Mouse (Mus musculus): ENCODE measurements around the gene 4932438A13Rik. TPM values are rescaled to one million over a fixed set of nuclear protein-coding genes. Genes with fewer than 3 reads are reported as not detected.
A peak's percentile ranks its signal among the peaks of the same experiment; 100 is the strongest.

Gene 4932438A13Rik
- polyA plus RNA-seq, 1 experiment from 2014 or later, result 52.1 TPM

DNA sequence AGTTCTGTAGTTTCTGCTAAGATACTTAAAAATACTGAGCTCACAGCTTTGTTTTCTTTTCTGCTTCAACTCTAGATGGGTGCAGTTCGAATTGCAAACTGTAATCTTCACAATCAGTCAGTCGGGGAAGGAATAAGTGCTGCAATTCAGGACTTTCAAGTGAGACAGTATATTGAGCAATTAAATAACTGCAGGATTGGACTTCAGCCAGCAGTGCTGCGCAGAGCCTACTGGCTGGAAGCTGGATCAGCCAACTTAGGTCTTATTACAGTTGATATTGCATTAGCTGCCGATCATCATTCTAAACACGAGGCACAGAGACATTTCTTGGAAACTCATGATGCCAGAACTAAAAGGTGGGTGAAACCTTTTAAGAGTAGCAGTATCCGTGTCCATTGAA is 79.2 kb downstream of the 4932438A13Rik start:
- Histone ChIP-seq H3K27me3 (no peaks in the 10 kb centered on the region), H3K9me3 (no peaks in the 10 kb centered on the region), H3K4me1 (no peaks in the 10 kb centered on the region), H3K36me3 (peaks cover 8% of the 10 kb centered on the region), H3K9ac (no peak overlapping the region), H3K4me2 (no peak overlapping the region), H3K27ac (no peak overlapping the region), H3K4me3 (no peak overlapping the region)
- ATAC-seq (ENCODE audit: insufficient number of reproducible peaks, low FRiP score, low TSS enrichment, low read depth), result no peak
- 39% methylated on average over 6 of the region's 6 CpGs for WGBS

DNA sequence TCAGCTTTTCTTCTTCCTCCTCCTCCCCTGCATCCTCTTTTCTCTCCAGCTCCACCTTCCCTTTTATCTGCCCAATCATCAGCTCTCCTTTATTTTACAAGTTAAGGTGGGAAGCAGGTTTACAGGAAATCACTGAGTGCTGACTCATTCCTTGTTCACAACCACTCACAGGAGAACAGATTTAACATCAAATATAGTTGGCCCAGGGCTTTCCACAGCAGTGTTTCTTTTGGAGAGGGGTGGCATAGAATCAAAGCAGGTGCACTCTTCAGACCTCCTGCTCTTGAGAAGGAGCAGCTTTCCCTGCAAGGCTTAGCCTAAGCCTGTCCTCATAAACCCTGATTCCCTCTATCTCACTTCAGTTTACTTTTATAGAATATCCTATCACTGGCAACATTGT is 80.8 kb downstream of the 4932438A13Rik start:
- no peaks in the 10 kb centered on the region for H3K27me3 ChIP-seq
- H3K9me3 ChIP-seq, result no peaks in the 10 kb centered on the region
- no peak for ATAC-seq (ENCODE audit: insufficient number of reproducible peaks, low FRiP score, low TSS enrichment, low read depth)
- no peak overlapping the region for H3K4me3 ChIP-seq
- H3K9ac ChIP-seq, result no peak overlapping the region
- peaks cover 14% of the 10 kb centered on the region for H3K36me3 ChIP-seq
- no peak overlapping the region for H3K4me2 ChIP-seq
- H3K27ac ChIP-seq, result no peak overlapping the region
- no peaks in the 10 kb centered on the region for H3K4me1 ChIP-seq

DNA sequence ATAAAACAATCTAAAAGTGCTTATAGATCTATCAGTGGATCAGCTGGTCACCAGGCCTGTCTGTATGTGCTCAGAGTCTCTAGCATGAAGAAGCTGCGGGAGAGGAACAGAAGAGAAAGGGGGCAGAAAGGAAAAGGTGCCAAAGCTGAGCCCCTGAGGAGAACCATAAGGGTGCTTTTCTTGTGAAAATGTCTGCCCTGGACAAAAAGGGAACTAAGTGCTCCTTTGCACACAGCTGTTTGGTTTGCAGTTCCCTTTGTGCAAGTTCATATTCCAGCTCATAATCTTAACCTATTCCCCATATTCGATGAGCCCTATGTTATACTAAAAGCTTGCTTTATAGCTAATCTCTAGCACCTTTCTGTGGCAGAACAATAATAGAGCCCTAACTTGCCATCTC is 175.1 kb downstream of the 4932438A13Rik start:
- H3K4me1 ChIP-seq, result no peaks in the 10 kb centered on the region
- H3K36me3 ChIP-seq, result peaks cover 35% of the 10 kb centered on the region
- H3K27me3 ChIP-seq, result no peaks in the 10 kb centered on the region
- no peaks in the 10 kb centered on the region for H3K9me3 ChIP-seq
- 81% methylated on average over 2 of the region's 2 CpGs for WGBS
- H3K4me3 ChIP-seq, result no peak overlapping the region
- ATAC-seq (ENCODE audit: insufficient number of reproducible peaks, low FRiP score, low TSS enrichment, low read depth), result no peak
- H3K4me2 ChIP-seq, result no peak overlapping the region
- no peak overlapping the region for H3K27ac ChIP-seq
- H3K9ac ChIP-seq, result no peak overlapping the region

DNA sequence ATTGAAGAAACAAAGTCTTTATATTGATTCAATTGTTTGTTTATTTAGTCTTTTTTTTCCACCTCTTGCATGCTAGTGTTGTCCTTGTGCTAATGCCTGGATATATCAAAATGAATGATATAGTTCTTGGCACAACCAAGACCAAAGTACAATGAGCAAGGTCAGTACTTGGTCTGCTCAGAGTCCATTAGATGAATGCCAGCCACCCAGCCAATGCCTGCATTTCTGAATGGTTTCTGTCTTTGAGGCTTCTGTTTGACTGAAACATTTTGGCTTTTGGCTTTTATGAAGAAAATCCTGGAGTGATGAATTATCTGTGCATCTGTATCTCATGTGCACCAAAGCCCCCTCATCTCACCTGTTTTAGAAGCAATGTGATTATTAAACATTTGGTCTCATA is 176.9 kb downstream of the 4932438A13Rik start:
- Histone ChIP-seq H3K27me3 (no peaks in the 10 kb centered on the region), H3K9ac (no peak overlapping the region), H3K36me3 (peaks cover 46% of the 10 kb centered on the region), H3K4me2 (no peak overlapping the region), H3K4me3 (no peak overlapping the region), H3K4me1 (no peaks in the 10 kb centered on the region), H3K27ac (no peak overlapping the region), H3K9me3 (no peaks in the 10 kb centered on the region)
- no peak for ATAC-seq (ENCODE audit: insufficient number of reproducible peaks, low FRiP score, low TSS enrichment, low read depth)

DNA sequence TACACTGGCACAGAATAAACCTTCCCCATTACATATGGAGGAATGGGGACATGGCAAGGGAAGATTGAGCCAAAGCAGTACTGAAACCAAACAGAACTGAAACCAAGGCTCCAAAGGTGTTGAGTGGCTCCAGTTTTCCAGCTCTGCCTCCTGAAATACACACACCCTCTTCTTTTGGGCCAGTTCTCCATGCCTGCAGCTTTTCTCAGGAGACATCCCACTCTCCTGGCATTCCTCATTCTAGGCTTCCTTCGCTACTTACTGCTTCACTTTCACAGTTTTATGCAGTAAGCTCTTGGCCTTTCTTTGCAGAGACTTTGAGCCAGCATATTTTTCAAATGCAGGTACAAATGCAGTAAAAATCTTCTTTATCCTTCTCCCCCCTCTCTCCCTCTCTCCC is 188.6 kb downstream of the 4932438A13Rik start:
- Histone ChIP-seq H3K4me2 (no peak overlapping the region), H3K4me1 (no peaks in the 10 kb centered on the region), H3K27me3 (no peaks in the 10 kb centered on the region), H3K4me3 (no peak overlapping the region), H3K36me3 (peaks cover 22% of the 10 kb centered on the region), H3K9ac (no peak overlapping the region), H3K27ac (no peak overlapping the region), H3K9me3 (no peaks in the 10 kb centered on the region)
- no peak for ATAC-seq (ENCODE audit: insufficient number of reproducible peaks, low FRiP score, low TSS enrichment, low read depth)
- 100% methylated on average over 1 of the region's 1 CpGs for WGBS

DNA sequence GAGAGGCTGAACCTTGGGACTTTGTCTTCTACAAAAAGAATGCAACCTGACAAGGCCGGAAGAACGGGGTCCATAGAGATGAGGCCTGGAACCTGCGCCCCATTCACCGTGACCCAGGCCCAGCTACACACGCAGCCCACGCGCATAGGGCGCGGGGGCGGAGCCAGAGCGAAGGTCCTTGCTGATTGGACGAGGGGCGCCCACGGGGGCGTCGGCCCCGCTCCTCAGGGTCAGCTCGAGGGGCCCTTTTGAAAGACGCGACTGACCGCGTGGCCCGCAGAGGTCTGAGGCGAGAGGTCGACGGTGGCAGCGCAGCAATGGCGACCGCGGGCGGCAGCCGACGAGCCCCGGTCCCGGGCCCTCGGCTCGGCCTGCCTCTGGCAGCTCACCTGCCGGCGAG is 200.5 kb downstream of the 4932438A13Rik start, which contains the start of gene Adad1:
Gene Adad1 (plus strand): TSS at position 122 of the 400 bp plus-strand sequence.
- Histone ChIP-seq H3K9me3 (no peaks in the 10 kb centered on the region), H3K4me3 (peak within 1 kb of the TSS; percentile 33), H3K4me1 (no peaks in the 10 kb centered on the region), H3K4me2 (peak within 1 kb of the TSS; percentile 45), H3K27me3 (no peaks in the 10 kb centered on the region), H3K27ac (no peak within 1 kb of the TSS), H3K9ac (no peak within 1 kb of the TSS), H3K36me3 (no peaks in the 10 kb centered on the region)
- WGBS, result 49% methylated on average over 39 of the region's 39 CpGs
- no peak for ATAC-seq (ENCODE audit: insufficient number of reproducible peaks, low FRiP score, low TSS enrichment, low read depth)

DNA sequence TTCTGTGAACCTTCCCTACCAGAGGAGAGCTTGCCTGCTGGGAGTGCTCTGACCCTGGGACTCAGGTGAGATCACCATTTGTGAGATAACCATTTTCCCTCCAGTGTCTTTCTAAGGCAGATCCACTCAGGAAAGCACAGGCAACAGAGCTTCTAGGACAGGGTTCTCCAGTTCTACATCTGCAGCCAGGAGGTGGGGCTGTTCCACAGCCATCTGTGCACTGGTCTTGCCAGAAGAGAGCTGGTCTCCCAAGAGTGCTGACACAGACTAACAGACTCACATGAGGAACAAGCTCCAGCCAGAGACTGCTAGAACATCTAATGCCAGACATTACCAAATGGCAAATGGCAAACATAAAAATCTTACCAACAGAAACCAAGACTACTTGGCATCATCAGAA is 210.3 kb downstream of the 4932438A13Rik start:
- H3K4me1 ChIP-seq, result no peaks in the 10 kb centered on the region
- H3K4me3 ChIP-seq, result no peak overlapping the region
- no peak overlapping the region for H3K27ac ChIP-seq
- H3K9ac ChIP-seq, result no peak overlapping the region
- no peaks in the 10 kb centered on the region for H3K36me3 ChIP-seq
- no peak for ATAC-seq (ENCODE audit: insufficient number of reproducible peaks, low FRiP score, low TSS enrichment, low read depth)
- H3K9me3 ChIP-seq, result no peaks in the 10 kb centered on the region; the same call in 1 of the 2 replicates
- H3K27me3 ChIP-seq, result no peaks in the 10 kb centered on the region
- no peak overlapping the region for H3K4me2 ChIP-seq

DNA sequence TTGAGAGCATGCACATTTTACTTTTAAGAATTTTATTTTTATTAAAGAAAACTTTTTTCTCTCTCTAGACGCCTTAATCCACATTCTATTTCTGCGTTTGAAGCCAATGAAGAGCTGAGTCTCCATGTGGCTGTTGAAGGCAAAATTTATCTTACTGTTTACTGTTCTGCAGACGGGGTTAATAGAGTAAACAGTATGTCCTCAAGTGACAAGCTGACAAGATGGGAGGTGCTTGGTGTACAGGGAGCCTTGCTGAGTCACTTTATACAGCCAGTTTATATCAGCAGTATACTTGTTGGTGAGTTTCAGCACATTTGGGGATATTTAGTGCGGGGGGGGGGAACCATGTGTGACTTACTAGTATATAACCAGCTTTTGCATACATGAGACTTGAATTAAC is 222.0 kb downstream of the 4932438A13Rik start:
- Histone ChIP-seq H3K4me2 (no peak overlapping the region), H3K27ac (no peak overlapping the region), H3K36me3 (no peaks in the 10 kb centered on the region), H3K9ac (no peak overlapping the region), H3K27me3 (no peaks in the 10 kb centered on the region), H3K9me3 (no peaks in the 10 kb centered on the region), H3K4me1 (no peaks in the 10 kb centered on the region), H3K4me3 (no peak overlapping the region)
- no peak for ATAC-seq (ENCODE audit: insufficient number of reproducible peaks, low FRiP score, low TSS enrichment, low read depth)
- 73% methylated on average over 4 of the region's 4 CpGs for WGBS

DNA sequence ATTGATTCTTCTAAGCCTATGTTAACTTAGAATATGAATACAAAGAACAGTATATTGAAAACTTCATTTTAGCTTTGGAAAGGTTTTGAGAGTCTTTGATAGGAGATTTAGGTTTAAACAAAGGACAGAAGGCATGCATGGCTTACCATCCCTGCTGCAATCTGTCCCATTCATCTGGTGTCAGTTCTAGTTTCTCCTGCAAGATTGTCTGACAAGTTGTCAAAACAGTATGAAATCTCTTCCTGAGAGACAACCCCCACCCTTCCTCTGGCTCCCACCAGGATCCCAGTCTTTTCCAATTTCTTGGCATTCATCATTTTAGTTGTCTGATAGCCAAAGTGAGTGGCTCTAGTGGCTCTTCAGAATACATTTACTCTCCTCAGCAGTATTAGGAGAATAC is 227.8 kb downstream of the 4932438A13Rik start:
- Histone ChIP-seq H3K4me2 (no peak overlapping the region), H3K4me3 (no peak overlapping the region), H3K36me3 (no peaks in the 10 kb centered on the region), H3K27me3 (no peaks in the 10 kb centered on the region), H3K9ac (no peak overlapping the region), H3K9me3 (no peaks in the 10 kb centered on the region), H3K4me1 (no peaks in the 10 kb centered on the region), H3K27ac (no peak overlapping the region)
- ATAC-seq (ENCODE audit: insufficient number of reproducible peaks, low FRiP score, low TSS enrichment, low read depth), result no peak

Other genes starting within 250 kb of the 4932438A13Rik start
- 14.0 and 15.1 TPM in 2 replicates for gene Bbs7, start 249.6 kb upstream of the 4932438A13Rik start, polyA plus RNA-seq (2015; fragmentation: Nextera tagmentation; extraction: Ambion mirVana)
- 2.2 and 2.5 TPM in 2 replicates for gene Trpc3, start 172.9 kb upstream of the 4932438A13Rik start, polyA plus RNA-seq (2015; fragmentation: Nextera tagmentation; extraction: Ambion mirVana)
- 0.37 and 0.46 TPM in 2 replicates for gene Adad1, start 200.4 kb downstream of the 4932438A13Rik start, polyA plus RNA-seq (2015; fragmentation: Nextera tagmentation; extraction: Ambion mirVana)